Mouse (Mus musculus): ENCODE measurements around the gene Inf2. TPM values are rescaled to one million over a fixed set of nuclear protein-coding genes. Genes with fewer than 3 reads are reported as not detected.

The Inf2 gene
- total RNA-seq, 2 experiments from 2014 or later, result 11.9 to 17.2 TPM

DNA sequence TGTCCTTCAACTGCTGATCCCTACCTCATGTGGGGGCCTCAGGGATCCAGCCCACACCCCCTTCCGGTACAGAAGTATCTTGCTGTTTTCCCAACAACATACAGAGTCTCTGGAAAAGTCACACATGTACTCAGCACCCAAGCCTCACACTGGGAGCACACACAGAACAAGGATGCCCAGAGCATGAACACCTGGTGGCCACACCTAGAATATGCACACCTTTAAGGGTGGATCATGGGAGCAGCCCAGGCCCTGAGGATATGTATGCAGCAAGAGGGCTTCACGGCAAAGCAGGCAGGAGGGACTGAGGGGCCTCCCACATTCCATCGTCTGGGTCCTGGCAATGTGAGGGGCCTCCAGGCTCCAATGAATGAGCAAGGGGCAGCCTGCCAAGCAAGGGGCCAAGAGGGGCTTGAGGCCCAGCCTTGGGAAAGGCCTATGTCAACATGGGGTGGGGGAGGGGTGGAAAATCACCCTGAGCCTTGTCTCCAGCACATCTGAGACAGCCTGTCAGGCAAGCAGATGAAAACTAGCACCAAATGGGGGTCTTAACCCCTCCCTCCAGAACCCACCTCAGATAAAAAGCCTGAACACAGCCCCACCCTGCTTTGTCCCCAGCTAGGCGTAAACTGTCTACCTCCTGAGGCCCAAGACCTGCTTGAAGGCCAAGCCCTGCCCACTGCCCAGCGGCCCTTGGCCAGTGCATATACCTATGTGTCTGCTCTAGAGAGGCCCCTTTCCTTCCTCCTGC, 72.2 kb downstream of the Inf2 start:
- DNase-seq, result no peak

DNA sequence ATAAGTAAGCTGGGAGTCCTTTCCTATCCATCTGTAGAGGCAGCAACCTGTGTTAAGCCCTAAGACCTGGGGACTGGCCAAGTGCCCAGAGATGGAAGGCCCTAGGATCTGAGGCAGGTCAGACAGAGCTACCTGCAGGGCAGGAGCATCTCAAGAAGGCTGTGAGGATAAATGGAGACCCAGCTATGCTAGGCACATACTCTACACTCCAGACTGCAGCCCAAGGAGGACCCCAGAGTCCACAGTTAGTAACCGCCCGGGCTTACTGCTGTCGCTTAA, 72.7 kb downstream of the Inf2 start:
- DNase-seq, result no peak

DNA sequence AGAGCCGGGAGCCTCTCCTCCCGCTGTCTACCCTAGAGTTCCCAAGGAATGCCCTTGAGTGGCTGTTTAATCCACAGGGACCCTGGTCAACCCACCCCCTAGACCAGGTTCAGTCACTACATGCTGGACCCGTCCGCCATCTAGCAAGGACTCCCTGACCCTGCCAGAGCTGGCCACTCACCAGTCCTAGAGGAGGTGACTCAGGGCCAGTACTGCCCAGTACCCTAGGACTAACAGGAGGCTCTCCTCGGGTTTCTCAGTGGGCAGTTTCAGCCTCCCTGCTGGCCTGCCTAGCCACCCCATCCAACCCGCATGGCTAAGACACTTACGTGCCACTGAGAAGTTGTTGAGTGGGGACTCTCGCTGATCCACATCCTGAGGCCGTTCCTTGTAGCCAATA, 73.3 kb downstream of the Inf2 start:
- no peak for DNase-seq

DNA sequence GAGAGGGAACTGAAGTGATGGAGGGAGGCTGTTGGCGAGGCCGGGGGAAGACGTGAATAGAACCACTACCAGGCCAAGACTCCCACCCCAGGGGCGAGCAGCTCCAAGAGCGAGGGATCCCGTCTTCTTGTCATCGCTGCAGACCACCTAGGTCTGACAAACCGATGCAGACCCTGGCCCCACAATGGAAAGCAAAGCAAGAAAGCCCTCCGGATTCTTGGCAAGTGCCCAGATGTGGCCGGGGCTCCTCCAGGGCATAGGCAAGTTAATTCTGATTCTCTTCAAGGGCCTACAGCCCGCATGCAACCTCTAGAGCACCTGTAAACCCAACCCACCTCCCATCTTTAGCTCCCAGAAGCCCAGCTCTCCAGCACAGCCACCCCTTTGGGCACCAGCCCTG, 74.7 kb downstream of the Inf2 start:
- DNase-seq, result no peak

DNA sequence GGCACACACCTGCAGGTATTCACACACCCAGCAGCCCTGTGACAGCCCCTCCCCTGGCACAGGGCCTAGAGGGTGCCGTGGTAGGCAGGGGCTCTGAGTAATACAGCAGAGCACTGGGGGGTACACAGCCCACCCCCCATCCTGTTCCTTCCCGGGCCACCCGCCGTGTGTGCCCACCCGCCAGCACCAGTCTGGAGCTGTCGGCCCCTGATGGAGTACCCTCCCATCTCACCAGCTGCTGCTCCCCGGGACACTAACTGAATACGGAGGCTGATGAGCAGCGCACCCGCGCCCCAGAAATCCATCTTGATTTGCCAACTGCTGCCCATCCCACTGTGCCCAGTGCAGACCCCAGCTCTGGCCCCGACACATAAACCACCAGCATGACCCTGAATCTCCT, 75.1 kb downstream of the Inf2 start:
- DNase-seq, result no peak

DNA sequence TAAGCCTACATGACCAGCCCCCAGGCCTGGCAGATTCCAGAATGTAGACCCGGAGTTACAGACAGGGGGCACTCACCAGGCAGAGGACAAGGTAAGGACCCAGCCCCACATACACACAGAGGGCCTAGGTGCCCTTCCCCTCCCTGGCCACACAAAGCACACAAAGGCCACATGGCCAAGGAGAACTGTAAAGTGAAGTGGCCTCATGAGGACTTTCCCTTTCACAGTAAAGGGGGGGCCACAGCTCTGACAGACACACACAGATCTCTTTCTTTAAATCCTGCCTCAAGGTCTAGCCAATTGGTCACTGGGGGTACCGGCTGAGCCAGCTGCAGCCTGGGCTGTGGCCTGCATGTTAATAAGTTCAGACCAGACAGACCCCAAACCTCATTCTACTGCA, 75.5 kb downstream of the Inf2 start:
- no peak for DNase-seq

DNA sequence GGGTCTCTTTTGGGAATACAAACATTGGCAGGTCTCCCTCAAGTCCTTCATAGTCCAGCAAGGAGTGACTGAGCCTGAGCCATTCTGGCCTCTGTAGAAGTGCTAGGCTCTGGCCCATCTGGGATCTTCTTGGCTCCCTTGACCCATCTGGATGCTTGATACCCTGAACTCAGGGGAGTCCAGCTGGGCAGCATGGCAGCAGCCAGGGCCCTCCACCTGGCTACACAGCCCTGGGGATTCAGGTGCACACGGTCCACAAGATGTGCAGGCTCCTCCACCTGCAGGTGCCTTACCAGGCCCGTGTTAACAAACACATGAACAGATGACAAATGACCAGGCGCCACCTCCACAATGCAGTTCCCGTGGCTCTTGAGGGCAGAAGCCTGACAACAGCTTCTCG, 76.1 kb downstream of the Inf2 start:
- no peak for DNase-seq

Small RNA genes within 50 kb of the gene (microRNA-seq; reads per million reads assigned to microRNA genes)
- 1.5 to 2.2 reads per million in 2 experiments for gene Mir6939

Other genes with a start within 250 kb of the Inf2 start
- gene A530016L24Rik, start 99.3 kb upstream of the Inf2 start, total RNA-seq (2021), result 10 to 100 TPM; 35.2 to 39.5 TPM
- under 1 TPM in 1 of 2 experiments, not detected in 1; 0.10 TPM for gene Tmem179, start 72.0 kb upstream of the Inf2 start, total RNA-seq (2021)
- 100 to 1,000 TPM; 192 to 206 TPM for gene Adssl1, start 31.3 kb downstream of the Inf2 start, total RNA-seq (2021)
- gene Siva1, start 55.9 kb downstream of the Inf2 start, total RNA-seq (2021), result 10 to 100 TPM; 31.7 to 35.2 TPM
- gene Akt1, start 86.1 kb downstream of the Inf2 start, total RNA-seq (2021), result 100 to 1,000 TPM; 182 to 193 TPM
- 1 to 10 TPM; 3.6 to 4.9 TPM for gene Zbtb42, start 90.0 kb downstream of the Inf2 start, total RNA-seq (2021)
- 10 to 100 TPM; 10.1 to 11.1 TPM for gene Cep170b, start 131.7 kb downstream of the Inf2 start, total RNA-seq (2021)
- gene Pld4, start 171.9 kb downstream of the Inf2 start, total RNA-seq (2021), result 1 to 10 TPM; 6.0 to 7.8 TPM
- gene Ahnak2, start 213.9 kb downstream of the Inf2 start, total RNA-seq (2021), result 10 to 100 TPM; 15.3 to 16.6 TPM
- gene Clba1, start 220.2 kb downstream of the Inf2 start, total RNA-seq (2021), result 1 to 10 TPM; 2.0 to 2.2 TPM
- 1 to 10 TPM; 5.1 to 5.6 TPM for gene Cdca4, start 240.6 kb downstream of the Inf2 start, total RNA-seq (2021)

All from heart, adult 18-20 months (tissue).